Mouse (Mus musculus) liver, embryonic 11.5 days (tissue): ENCODE data around the gene Slc9c1. TPM values are rescaled to one million over a fixed set of nuclear protein-coding genes. Genes with fewer than 3 reads are reported as not detected.
A peak's percentile ranks its signal among the peaks of the same experiment; 100 is the strongest.

Source experiments
- ATAC-seq: fragments of 200-750 bp; cut with Nextera tagmentation; replicated peaks from 2 replicates; pipeline ENCODE4 v1.8.0; 2017; ENCODE audit warnings: moderate number of reproducible peaks, mild to moderate bottlenecking, moderate TSS enrichment, moderate library complexity; ENCODE audit not compliant: low FRiP score
- DNase-seq: peaks from one replicate; pipeline ENCODE4 v3.0.0-alpha.2; 2017; ENCODE audit warnings: low spot score
- H3K27ac ChIP-seq: fragments of 300-500 bp; sonication (generic); 2 replicates; pipeline ENCODE4 v1.5.1; 2014; ENCODE audit warnings: mild to moderate bottlenecking, low read depth, low read length, control low read depth
- H3K27me3 ChIP-seq: fragments of 300-500 bp; sonication (generic); replicated peaks from 2 replicates; pipeline ENCODE4 v1.6.1; 2014; ENCODE audit warnings: low read length, mixed read lengths; ENCODE audit not compliant: control insufficient read depth, insufficient read depth
- H3K36me3 ChIP-seq: fragments of 300-500 bp; sonication (generic); 2 replicates; pipeline ENCODE4 v1.6.1; 2014; ENCODE audit warnings: mild to moderate bottlenecking, low read length, moderate library complexity, mixed read lengths; ENCODE audit not compliant: control insufficient read depth, insufficient read depth
- H3K4me1 ChIP-seq: fragments of 300-500 bp; sonication (generic); replicated peaks from 2 replicates; pipeline ENCODE4 v1.6.1; 2014; ENCODE audit warnings: low read length, mixed read lengths; ENCODE audit not compliant: control insufficient read depth, insufficient read depth
- H3K4me2 ChIP-seq: fragments of 300-500 bp; sonication (generic); 2 replicates; pipeline ENCODE4 v1.6.1; 2014; ENCODE audit warnings: mild to moderate bottlenecking, control low read depth, moderate library complexity
- H3K4me3 ChIP-seq: fragments of 300-500 bp; sonication (generic); 2 replicates; pipeline ENCODE4 v1.5.1; 2014; ENCODE audit warnings: low read depth, low read length, control low read depth
- H3K9ac ChIP-seq: fragments of 300-500 bp; sonication (generic); 2 replicates; pipeline ENCODE4 v1.6.1; 2014; ENCODE audit warnings: low read depth, low read length, control low read depth
- H3K9me3 ChIP-seq: fragments of 300-500 bp; sonication (generic); 2 replicates; pipeline ENCODE4 v1.6.1; 2016; ENCODE audit warnings: low read length, inconsistent platforms, mixed read lengths; ENCODE audit not compliant: control insufficient read depth
- WGBS: fragments of 180-500 bp; shearing (Covaris S2); extraction: QIAGEN DNeasy Blood & Tissue Kit; methylation state at CpG from one replicate; pipeline ENCODE4 v1.1.7; 2014; 5-methylcytosine and 5-hydroxymethylcytosine counted together
- polyA plus RNA-seq: library from polyadenylated mRNA; unstranded; fragments of >200 nt; fragmentation: Nextera tagmentation; extraction: Ambion mirVana; gene quantifications from 2 replicates; pipeline ENCODE4 v1.2.1, GENCODE M21; 2014

Slc9c1 gene
- polyA plus RNA-seq, 1 experiment from 2014 or later: not detected

DNA sequence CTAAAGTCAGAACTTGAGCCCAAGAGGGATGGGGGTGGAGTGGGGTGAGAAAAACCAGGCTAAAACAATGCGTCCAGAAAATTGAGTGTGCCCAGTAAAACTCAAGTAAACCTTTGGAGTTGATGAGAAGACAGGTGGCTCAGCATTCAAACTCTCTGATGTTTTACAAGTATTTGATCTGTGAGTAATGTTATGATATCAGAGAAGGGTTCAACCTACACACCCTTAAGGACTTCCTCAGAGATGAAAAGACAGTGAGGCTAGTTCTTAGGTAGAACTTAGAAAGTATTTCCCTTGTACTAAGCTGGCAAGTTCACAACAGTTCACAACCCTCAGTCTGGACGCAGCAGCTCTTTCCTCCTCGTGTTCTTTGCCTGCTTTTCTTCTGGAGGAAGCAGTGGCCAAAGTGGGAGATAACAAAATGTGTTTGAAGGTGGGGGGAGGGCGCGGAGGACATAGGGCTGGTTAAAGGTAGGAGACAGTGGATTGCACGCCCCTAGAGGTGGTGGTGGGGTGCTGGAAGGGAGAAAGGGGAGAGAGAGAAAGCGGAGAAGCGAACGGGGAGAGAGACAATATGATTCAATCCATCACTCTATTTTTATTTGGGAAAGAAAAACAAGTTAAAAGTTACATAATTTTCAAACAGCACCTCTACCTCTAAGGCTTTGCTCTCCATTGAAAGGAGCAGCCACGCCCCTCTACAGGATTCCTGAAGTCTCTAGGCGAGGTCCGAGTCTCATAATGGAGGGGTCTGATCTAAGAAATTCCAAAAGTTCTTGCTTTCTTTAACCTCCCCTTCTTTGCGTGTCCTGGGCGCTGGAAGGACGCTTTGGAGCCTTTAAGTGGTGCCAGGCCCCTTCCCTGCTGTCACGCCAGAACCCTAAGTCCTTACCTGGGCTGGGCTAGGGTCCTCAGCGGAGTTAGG, 118.2 kb downstream of the Slc9c1 start:
- DNase-seq (no peak), ATAC-seq (0 out of 2 replicates have a peak, but pooled peaks have one; percentile 14)
- Histone ChIP-seq H3K27me3 (no peaks in the 10 kb centered on the region), H3K9ac (peak overlapping the region; percentile 4; the same call in 1 of the 2 replicates), H3K4me2 (peak overlapping the region; percentile 81), H3K4me3 (peak overlapping the region; percentile 41), H3K9me3 (no peaks in the 10 kb centered on the region), H3K4me1 (peaks cover 7% of the 10 kb centered on the region), H3K36me3 (no peaks in the 10 kb centered on the region), H3K27ac (no peak overlapping the region)
- 13% methylated on average over 17 of the region's 17 CpGs for WGBS

- peak within 1 kb of the TSS; percentile 41 for H3K4me3 ChIP-seq
- WGBS: 11% methylated on average over 20 of the region's 20 CpGs
- peaks cover 11% of the 10 kb centered on the region for H3K4me1 ChIP-seq
- peak within 1 kb of the TSS; percentile 4; the same call in 1 of the 2 replicates for H3K9ac ChIP-seq
- ATAC-seq (peak; percentile 63), DNase-seq (no peak)
- H3K27ac ChIP-seq: no peak within 1 kb of the TSS
- H3K36me3 ChIP-seq: no peaks in the 10 kb centered on the region
- no peaks in the 10 kb centered on the region for H3K9me3 ChIP-seq
- H3K27me3 ChIP-seq: no peaks in the 10 kb centered on the region
- peak within 1 kb of the TSS; percentile 81 for H3K4me2 ChIP-seq
Observed at GRCm38 (mm10) chr16:45653934-45654332, 118.8 kb downstream of the Slc9c1 start, which contains the start of gene BC016579. Gene BC016579 (minus strand): TSS chr16:45654068.

- Histone ChIP-seq H3K9me3 (no peaks in the 10 kb centered on the region), H3K27me3 (no peaks in the 10 kb centered on the region), H3K4me2 (peak overlapping the region; percentile 81), H3K4me3 (peak overlapping the region; percentile 41; the same call in 1 of the 2 replicates), H3K9ac (no peak overlapping the region), H3K4me1 (peaks cover 11% of the 10 kb centered on the region), H3K36me3 (no peaks in the 10 kb centered on the region), H3K27ac (no peak overlapping the region)
- ATAC-seq (no peak), DNase-seq (no peak)
- WGBS: 65% methylated on average over 9 of the region's 9 CpGs
Observed at GRCm38 (mm10) chr16:45654465-45654864, 119.4 kb downstream of the Slc9c1 start.

Other genes starting within 250 kb of the Slc9c1 start
- gene Cd200, start 126.3 kb upstream of the Slc9c1 start, polyA plus RNA-seq: 2.5 and 3.0 TPM in 2 replicates
- 0.15 TPM in 1 of 2 replicates, not detected in the other for gene Gm609, start 42.3 kb upstream of the Slc9c1 start, polyA plus RNA-seq
- gene Gm17783, start 3.3 kb upstream of the Slc9c1 start, polyA plus RNA-seq: not detected in 2 replicates
- 1.6 and 2.0 TPM in 2 replicates for gene Gcsam, start 75.1 kb downstream of the Slc9c1 start, polyA plus RNA-seq
- gene BC016579, start 118.8 kb downstream of the Slc9c1 start, polyA plus RNA-seq: 0.34 and 0.90 TPM in 2 replicates
- gene Tmprss7, start 158.3 kb downstream of the Slc9c1 start, polyA plus RNA-seq: 0.63 and 0.84 TPM in 2 replicates
- gene Tagln3, start 189.3 kb downstream of the Slc9c1 start, polyA plus RNA-seq: 4.1 and 5.4 TPM in 2 replicates
- 28.3 and 30.7 TPM in 2 replicates for gene Abhd10, start 207.6 kb downstream of the Slc9c1 start, polyA plus RNA-seq